Mouse (Mus musculus): ENCODE data around the gene Eml2.

The Eml2 gene

DNA sequence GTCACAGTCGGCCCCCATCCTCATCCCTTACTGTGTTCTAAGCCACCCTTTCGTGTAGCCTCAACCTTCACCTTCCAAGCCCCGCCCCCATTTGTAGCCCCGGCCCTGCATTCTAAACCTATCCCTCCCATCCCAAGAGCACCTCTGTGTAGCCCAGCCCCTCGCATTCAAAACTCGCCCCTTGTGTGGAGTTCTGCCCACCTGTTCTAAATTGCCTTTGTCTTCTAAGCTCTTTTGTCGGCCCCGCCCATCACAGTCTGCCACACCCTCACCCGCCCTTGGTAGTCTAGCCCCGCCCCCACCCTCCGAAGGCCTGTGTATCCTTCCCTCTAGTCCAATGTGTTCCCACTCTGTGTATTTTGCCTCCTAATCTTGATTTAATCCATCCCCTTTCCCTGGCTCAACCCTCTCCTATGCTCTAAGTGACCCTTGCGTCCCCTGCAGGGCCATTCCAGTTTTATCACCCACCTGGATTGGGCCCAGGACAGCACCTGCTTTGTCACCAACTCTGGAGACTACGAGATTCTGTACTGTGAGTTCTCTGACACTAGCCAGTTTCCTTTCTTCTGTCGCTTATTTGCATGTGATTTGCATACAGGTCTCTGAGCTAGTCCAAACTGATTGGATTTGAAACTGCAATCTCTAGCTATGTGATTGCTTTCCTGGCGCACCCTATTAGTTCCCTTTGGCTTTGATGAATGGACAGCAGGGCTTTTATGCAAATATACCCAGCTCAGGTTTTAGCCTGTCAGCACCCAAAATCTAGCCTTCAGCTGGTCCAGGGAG, 26.0 kb downstream of the Eml2 start:
- no peak for DNase-seq (ENCODE audit: low read depth, low spot score)

- no peak for DNase-seq (ENCODE audit: low read depth, low spot score)
These were observed 32.1 kb downstream of the Eml2 start for GRCm38 (mm10) chr7:19208201-19208910.

DNA sequence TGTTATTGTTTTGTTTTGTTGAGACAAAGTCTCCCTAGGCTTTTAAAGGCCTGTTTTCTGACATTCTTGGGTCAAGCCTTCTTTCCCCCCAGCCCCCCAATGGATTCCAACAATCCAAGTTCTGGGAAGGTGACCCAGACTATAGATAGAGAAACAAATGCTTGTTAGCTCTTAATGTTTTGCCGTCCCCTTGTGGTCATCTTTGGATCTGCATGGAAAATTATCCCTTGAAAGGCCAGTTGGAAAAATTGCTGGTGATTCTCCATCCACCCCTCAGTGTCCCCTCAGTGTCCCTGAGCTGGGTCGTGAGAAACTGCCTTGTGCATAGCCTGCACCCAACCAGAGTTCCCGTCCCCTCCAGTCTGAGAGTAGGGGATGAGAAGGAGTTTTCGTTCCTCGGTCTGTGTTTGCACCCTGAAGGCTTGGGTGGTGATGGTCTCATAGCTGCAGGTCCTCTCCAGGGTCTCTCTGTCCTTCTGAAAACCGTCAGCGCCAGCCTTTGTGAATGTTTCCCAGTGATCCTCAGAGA, 32.8 kb downstream of the Eml2 start:
- DNase-seq (ENCODE audit: low read depth, low spot score) = no peak

DNA sequence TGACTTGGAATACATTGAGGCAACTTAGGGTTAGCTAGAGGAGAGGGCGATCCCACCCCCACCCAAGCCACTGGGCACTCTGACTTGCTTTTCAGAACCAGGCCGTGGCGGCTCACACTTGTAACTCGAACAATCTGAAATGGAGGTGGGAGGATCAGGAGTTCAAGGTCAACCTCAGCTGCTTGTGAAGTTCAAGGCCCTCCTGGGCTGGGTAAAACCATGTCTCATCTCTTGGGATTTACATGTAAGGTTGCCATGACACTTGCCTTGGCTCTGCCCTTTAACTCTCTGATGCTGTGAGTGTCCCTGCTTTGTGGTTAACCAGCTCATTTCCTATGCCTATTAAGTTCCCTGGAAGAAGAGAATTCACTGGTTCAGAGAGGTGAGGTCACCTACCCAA, 33.3 kb downstream of the Eml2 start:
- no peak for DNase-seq (ENCODE audit: low read depth, low spot score)

DNA sequence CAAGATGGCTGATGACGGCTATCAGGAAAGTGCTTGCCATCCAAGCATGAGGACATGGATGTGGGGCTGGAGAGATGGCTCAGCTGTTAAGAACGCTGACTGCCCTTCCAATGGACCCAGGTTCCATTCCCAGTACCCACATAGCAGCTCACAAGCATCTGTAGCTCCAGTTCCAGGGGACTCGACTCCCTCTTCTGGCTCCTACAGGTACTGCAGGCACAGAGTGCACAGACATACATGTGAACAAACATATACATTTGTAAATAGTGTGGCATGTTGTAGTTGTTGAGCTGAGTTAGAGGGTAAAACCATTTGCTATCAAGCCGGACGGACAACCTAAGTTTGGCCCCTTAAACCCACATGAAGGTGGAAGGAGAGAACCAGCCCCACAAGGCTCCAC, 33.8 kb downstream of the Eml2 start:
- no peak for DNase-seq (ENCODE audit: low read depth, low spot score)

DNA sequence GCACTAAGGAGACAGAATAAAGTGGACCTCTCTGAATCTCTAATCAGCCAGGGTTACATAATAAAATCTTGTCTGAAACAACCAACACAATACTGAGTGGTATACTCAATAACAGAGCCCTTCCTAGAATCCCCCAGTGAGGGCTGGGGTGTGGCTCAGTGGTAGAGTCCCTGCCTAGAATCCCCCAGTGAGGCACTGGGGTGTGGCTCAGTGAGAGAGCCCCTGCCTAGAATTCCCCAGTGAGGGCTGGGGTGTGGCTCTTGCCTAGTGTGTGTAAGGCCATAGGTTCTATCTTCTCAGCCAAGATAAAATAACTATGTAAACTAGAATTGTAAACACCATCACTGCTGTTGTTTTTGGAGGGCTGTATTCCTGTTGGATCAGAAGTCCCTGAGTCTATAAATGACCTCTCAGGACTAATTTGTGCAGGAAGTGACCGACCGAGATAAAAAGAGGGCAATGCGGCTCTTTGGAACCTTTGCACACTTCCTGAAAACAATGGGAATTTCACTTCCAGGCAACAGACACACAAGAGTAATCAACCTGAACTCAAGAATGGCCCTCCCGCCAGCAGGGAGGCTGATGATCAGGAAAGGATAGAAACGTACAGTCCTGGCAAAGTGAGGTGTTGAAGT, 34.9 kb downstream of the Eml2 start:
- no peak for DNase-seq (ENCODE audit: low read depth, low spot score)

GRCm38 (mm10) chr7:19211996-19212755, 36.0 kb downstream of the Eml2 start, which contains the start of gene Gpr4:
Gene Gpr4 (plus strand): TSS chr7:19212538.
- DNase-seq (ENCODE audit: low read depth, low spot score) = no peak

- no peak for DNase-seq (ENCODE audit: low read depth, low spot score)
These were observed 37.2 kb downstream of the Eml2 start for GRCm38 (mm10) chr7:19213385-19213784.

GRCm38 (mm10) chr7:19214369-19214768, 38.1 kb downstream of the Eml2 start:
- no peak for DNase-seq (ENCODE audit: low read depth, low spot score)

DNA sequence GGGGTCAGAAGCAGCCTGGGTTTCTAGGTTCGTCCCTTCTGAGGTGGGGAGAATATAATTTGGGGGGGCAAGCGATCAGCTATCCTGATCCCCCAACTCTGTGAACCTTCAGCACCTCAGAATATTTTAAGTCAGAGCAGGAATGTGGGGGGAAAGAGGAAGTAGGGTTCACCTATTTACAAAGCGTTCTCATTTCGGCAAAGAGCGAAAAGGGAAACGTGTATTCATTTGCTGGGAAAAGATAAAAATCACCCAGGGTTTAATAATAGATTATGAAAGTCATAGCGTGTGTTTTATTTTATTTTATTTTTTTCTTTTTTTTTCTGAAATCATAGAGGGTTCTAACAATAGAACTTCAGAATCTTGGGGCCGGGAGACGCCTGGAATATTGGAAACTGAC, 38.7 kb downstream of the Eml2 start:
- DNase-seq (ENCODE audit: low read depth, low spot score) = no peak

GRCm38 (mm10) chr7:19217492-19217891, 41.3 kb downstream of the Eml2 start:
- DNase-seq (ENCODE audit: low read depth, low spot score) = no peak

GRCm38 (mm10) chr7:19217944-19218343, 41.7 kb downstream of the Eml2 start:
- DNase-seq (ENCODE audit: low read depth, low spot score) = no peak

- no peak for DNase-seq (ENCODE audit: low read depth, low spot score)
These were observed 43.8 kb downstream of the Eml2 start for GRCm38 (mm10) chr7:19220061-19220460.

DNA sequence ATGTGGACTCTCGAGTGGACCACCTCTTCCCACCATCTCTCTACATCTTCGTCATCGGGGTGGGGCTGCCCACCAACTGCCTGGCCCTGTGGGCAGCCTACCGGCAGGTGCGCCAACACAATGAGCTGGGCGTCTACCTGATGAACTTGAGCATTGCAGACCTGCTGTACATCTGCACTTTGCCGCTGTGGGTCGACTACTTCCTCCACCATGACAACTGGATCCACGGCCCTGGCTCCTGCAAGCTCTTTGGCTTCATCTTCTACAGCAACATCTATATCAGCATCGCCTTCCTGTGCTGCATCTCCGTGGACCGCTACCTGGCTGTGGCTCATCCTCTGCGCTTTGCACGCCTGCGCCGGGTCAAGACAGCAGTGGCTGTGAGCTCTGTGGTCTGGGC, 46.0 kb downstream of the Eml2 start:
- DNase-seq (ENCODE audit: low read depth, low spot score) = no peak

DNA sequence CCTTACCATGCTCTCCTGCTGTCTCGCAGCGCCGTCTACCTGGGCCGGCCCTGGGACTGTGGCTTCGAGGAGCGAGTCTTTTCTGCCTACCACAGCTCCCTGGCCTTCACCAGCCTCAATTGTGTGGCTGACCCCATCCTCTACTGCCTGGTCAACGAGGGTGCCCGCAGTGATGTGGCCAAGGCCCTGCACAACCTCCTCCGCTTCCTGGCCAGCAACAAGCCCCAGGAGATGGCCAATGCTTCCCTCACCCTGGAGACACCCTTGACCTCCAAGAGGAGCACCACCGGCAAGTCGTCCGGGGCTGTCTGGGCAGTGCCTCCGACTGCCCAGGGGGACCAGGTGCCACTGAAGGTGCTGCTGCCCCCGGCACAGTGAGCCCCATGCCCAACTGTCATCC, 46.7 kb downstream of the Eml2 start:
- no peak for DNase-seq (ENCODE audit: low read depth, low spot score)

- no peak for DNase-seq (ENCODE audit: low read depth, low spot score)
These were observed 48.7 kb downstream of the Eml2 start for GRCm38 (mm10) chr7:19224933-19225332.

DNA sequence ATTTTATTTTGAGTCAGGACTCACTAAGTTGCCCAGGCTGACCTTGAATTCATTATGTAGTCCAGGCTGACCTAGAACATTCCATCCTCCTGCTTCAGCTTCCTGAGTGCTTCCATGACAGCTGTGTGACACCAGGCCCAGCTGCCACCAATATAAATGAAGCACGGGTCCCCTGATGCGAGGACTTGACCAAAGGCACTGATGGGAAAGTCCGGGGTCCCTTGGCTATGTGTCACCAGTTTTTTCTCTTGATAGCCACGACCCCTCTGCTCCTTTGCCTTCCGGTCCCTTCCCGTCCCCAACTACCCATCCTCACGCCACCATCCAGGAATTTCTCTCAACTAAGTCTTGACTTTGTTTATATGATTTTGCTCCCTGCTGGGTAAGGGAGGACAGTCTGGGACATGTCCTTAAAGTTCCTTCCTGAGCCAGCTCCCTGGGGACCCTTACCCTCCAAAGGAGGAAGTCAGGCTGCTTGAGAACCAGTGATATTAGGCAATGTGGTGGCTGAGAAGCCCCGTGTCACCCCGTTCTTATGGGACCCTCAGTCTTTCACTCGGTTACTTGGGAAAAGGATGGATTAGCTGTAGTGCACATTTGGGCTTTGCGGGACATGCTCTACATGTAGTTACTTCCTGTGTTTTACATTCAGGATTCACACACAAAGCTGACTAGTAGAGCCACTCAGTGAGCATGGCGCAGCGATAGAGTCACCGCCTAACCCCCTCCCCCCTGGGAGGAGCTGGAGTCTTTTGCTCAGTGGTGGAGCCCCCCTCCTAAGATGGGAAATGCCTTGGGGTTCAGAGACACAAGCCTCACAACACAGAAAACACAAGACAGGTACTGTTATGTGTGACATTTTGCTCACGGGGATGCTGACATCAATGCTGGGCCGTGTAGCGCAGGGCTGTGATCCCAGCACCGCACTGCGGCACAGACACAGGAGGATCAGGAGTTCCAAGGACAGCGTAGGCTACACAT, 50.9 kb downstream of the Eml2 start:
- no peak for DNase-seq (ENCODE audit: low read depth, low spot score)

- DNase-seq (ENCODE audit: low read depth, low spot score) = peak; percentile 99
These were observed 51.9 kb downstream of the Eml2 start, which contains the start of gene Opa3 for GRCm38 (mm10) chr7:19227883-19228792. Gene Opa3 (plus strand): TSS chr7:19228334.

DNA sequence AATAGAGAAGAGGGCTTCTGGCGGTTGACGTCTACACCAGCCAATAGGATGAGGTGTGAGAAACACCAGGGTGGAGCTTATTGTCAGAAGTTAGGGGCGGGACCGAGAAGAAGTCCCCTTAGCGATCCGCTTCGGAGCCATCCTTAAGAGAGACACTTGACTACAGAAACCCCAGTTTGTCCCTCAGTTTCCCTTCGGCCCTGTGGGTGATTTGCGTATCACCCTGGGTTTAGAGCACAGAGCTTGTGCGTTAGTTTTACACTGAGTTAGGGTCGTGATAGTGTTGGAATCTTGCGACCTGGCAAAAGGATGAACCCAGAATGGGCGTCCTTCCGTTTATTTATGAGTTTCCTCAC, 52.5 kb downstream of the Eml2 start:
- no peak for DNase-seq (ENCODE audit: low read depth, low spot score)

All from WW6 (cell line).